Mouse (Mus musculus) brain, embryonic 14.5 days (tissue): ENCODE data around the gene Nfkbib.

Experiments used
- CTCF ChIP-seq: fragments of 200-500 bp; IDR thresholded peaks from 2 replicates; pipeline ENCODE4 v1.5.1; 2012; ENCODE audit warnings: inconsistent platforms, mild to moderate bottlenecking, moderate library complexity, borderline replicate concordance; ENCODE audit not compliant: insufficient read depth, insufficient read length; ENCODE audit errors: extremely low read depth
- POLR2A ChIP-seq: fragments of 200-500 bp; IDR thresholded peaks from 2 replicates; pipeline ENCODE4 v1.6.1; 2012; ENCODE audit warnings: mild to moderate bottlenecking, inconsistent platforms, borderline replicate concordance; ENCODE audit not compliant: poor library complexity, insufficient read depth, insufficient read length, severe bottlenecking; ENCODE audit errors: extremely low read depth

DNA sequence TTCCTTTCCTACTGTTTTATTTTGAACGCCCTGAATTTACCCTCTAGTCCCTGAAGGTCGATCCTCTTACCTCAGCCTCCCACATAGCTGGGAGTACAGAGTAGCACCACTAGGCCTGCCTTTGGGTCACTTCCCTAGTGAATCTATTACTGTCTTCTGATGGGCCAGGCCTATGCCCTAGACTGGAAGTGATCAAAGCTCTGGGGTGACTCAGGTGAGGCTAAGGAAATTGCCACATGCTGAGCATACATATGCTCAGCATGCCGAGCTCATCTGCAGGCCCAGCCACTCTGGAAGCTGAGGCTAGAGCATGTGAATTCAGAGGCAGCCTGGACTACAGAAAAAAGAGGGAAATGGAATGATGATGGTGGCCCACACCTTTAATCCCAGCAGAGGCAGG, 5.9 kb upstream of the Nfkbib start:
- TF ChIP-seq CTCF (no peak), POLR2A (no peak)
